Mouse (Mus musculus): ENCODE data around the gene Rtl10. TPM values are rescaled to one million over a fixed set of nuclear protein-coding genes. Genes with fewer than 3 reads are reported as not detected.

The Rtl10 gene
- total RNA-seq, 1 experiment from 2014 or later, result 2.9 TPM

DNA sequence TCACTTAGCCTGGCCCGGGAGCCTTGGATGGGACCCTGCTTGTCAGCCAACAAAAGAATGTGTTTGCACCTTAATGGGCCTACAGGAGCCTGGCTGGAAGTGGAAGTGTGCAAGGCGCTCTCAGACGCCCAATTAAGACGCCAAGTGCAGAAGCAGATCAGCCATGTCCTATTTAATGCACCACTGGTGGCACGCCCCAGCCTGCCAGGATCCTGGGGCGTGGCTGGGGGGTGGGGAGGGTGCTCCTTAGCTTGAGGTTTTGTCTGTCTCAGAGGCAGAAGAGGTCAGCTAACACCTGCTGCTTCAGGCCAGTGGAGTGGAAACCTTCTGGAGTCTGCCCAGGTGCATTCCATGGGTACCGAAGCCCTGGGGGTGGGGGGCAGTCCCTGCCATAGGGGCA lies 19.0 kb upstream of the Rtl10 start:
- ATAC-seq (ENCODE audit: extremely low read depth, insufficient number of reproducible peaks, low FRiP score, poor library complexity, severe bottlenecking), result no peak

DNA sequence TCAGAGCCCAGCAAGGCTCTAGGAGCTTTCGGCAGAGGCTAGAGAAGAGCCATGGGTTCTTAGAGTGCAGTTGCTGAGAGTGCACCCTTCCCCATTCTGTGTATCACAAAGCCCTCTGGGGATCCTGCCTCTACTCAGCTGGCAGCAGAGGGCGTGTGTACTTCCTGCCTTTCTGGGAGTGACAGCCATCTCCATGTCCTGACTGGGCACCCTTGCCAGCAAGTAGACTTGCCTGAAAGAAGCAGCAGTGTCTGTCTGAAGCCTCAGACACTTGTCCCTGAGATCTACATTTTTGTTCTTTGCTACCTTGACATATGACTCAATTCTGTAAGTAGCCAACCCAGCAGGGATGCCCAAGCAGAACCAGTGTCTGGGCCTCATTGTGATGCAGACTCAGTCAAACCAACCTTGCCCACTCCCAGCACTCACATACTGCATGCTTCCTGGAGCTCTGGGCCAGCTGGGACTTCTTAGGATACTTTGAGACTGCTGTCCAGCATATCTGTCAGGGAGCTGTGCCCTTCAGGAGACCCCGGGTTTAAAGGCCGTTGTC lies 17.7 kb upstream of the Rtl10 start:
- no peak for ATAC-seq (ENCODE audit: extremely low read depth, insufficient number of reproducible peaks, low FRiP score, poor library complexity, severe bottlenecking)

DNA sequence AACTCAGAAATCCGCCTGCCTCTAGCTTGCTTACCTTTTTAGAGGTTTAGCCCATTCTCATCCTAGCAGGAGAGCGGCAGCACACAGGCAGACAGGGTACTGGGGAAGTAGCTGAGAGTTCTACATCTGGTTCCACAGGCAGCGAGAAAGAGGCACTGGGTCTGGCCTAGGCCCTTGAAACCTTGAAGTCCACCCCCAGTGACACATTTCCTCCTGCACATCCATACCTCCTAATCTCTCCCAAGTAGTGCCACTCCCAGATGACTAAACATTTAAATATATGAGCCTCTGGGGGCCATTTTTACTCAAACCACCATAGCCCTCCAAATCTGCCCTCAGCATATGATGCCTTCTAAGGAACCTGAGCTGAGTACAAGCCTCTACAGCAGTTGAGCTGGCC lies 16.3 kb upstream of the Rtl10 start:
- ATAC-seq (ENCODE audit: extremely low read depth, insufficient number of reproducible peaks, low FRiP score, poor library complexity, severe bottlenecking), result no peak

DNA sequence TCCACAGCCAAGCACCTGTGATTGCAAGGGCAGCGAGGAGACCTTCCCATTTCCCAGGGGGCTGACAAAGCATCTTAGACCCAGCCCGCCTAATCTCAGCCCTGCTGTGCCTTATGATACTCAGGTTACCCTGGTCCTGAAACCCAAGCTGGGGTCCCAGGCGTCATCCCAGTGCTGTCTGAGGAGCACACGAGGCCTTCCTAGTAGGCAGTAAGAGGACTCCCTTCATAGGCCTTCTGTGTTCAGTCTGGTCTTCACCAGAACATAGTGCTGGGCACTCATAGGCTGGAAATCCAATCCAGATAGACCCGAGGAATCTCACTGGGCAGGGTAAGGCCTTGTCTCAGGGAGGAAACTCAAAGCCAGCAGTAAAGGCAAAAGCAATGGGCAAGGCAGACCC lies 14.9 kb upstream of the Rtl10 start:
- no peak for ATAC-seq (ENCODE audit: extremely low read depth, insufficient number of reproducible peaks, low FRiP score, poor library complexity, severe bottlenecking)

DNA sequence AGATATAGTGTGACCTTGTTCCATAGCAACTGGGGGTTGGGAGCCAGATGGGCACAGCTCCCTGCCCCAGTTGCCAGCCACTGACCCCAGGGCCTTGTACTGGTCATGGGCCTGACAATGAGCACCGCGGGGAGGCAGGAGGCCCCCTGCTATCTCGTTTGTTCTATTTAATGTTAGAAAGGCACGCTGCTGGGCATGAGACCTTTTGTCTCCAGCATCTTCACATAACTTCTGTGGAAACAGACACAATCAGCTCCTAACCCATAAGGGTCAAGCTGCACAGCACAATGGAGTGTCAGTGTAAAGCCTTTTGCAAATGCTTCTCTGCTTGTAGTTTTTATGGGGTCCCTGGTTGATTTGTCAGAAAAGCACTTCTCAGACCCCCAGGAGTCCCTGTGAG lies 14.3 kb upstream of the Rtl10 start:
- ATAC-seq (ENCODE audit: extremely low read depth, insufficient number of reproducible peaks, low FRiP score, poor library complexity, severe bottlenecking), result no peak

DNA sequence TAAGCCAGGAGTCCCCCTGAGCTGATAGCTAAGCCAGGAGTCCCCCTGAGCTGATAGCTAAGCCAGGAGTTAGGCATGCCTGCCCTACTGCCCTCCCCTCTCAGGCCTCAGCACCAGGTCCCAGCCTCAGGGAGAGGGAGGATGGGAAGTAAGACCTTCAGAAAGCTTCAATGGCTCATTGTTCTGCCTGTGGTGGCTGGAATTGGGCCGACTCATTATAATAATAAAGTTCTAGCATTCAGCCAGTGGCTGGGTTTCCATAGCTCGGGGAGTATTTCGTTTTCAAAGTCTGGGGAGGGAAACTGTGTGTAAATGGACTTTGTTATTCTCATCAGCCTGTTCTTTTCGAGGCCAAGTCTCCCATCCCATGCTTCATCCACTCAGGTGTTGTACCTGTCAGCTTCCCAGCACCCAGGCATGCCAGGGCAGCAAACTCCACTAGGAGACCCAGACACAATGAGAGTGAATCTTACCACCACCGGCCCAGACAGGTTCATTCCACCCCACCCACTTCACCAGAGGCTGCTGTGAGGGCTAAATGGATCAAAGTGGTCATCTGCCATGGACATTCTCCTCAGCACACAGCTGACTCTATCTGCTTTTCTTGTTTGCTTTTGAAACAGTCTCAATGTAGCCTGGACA lies 13.8 kb upstream of the Rtl10 start:
- no peak for ATAC-seq (ENCODE audit: extremely low read depth, insufficient number of reproducible peaks, low FRiP score, poor library complexity, severe bottlenecking)

DNA sequence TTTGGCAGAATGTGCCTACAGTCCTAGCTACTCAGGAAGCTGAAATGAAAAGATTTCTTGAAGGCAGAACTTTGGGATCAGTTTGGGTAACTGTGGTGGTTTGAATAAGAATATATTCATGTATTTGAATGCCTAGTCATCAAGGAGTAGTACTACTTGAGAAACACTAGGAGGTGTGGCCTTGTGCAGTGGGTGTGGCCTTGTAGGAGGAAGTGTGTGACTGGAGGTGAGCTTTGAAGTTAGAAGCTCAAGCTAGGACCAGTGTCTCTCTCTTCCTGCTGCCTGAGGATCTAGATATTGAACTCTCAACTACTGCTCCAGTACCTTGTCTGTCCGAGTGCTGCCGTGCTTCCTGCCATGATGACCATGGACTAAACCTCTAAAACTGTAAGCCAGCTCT lies 12.6 kb upstream of the Rtl10 start:
- no peak for ATAC-seq (ENCODE audit: extremely low read depth, insufficient number of reproducible peaks, low FRiP score, poor library complexity, severe bottlenecking)

DNA sequence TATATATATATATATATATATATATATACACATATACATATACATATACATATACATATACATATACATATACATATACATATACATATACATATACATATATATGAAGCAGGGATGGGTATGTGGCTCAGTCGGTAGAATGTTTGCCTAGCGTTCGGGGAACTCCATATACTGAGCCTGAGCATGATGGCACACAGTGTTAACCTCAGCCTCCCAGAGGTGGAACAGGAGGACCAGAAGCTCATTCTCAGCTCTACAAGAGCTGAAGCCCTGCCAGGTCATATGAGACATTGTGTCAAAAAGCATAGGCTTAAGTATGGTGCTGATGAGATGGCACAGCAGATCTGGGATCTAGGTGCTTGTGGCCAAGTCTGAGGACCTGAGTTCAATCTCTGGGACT lies 8.4 kb upstream of the Rtl10 start:
- no peak for ATAC-seq (ENCODE audit: extremely low read depth, insufficient number of reproducible peaks, low FRiP score, poor library complexity, severe bottlenecking)

DNA sequence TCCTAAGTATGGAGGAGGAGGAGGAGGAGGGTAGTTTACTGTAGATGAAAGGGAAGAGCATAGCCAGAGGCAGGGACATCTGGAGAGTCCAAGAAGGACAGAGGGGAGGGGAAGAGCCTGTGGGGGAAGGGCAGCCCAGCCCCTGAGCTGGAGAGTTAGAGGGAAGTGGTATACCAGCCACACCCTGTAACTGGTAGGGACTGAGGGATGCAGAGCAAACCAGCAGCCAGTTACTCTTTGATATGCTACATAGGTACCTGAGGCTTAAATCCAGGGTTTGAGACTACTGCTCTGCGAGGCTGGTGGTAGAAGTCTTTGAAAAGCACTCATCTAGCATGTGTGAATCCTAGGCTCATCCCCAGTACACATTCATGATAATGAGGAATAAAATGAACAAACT lies 7.8 kb upstream of the Rtl10 start:
- ATAC-seq (ENCODE audit: extremely low read depth, insufficient number of reproducible peaks, low FRiP score, poor library complexity, severe bottlenecking), result no peak

DNA sequence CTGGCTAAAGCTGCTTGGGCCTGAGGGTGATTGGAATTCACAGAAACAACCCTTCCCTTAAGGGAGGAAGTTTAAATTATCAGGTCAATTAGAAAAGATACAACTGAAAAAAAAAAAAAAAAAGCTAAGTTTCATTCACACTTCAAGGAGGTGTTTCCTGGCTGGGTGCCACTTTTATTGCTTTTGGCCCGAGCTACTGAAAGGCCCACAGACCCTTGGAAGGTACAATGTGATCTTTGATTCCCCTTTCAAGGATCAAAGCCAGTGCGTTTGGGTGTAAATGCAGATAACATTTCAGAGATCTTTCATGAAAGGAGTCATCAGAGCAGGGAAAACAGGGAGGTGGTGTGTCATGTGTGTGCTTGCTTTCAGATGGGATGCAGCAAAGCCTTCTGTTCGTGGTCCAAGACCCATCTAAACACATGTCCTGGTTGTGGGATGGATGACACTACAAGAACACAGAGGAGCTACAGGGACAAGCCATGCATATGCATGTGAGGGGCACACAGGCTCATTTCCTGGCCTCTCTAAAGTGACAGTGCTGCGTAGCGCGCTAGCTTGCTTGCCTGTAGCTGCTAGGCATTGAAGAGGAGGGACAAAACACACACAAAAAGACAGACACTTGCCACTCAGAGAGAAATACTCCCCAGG lies 711 bp upstream of the Rtl10 start:
- no peak for ATAC-seq (ENCODE audit: extremely low read depth, insufficient number of reproducible peaks, low FRiP score, poor library complexity, severe bottlenecking)

DNA sequence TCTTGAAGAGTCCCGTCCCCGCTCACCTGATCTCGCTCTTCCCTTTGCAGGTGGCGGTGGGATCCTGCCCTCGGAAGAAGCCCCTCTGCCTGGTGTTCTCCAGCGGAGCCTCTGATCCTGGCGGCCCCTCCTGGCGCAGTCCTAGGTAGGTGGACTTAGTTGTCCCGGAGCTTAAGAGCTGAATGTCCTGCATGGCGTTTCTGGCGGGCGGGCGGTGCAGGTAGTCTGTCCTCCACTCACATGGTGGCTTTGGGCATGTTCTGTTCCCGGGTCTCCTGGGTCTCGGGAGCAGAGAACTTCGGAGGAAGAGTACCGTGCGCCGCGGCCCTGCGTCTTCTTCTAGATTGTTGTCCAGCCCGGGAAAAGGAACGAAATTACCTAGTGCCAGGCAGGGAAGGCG lies 295 bp downstream of the Rtl10 start:
- ATAC-seq (ENCODE audit: extremely low read depth, insufficient number of reproducible peaks, low FRiP score, poor library complexity, severe bottlenecking), result no peak

DNA sequence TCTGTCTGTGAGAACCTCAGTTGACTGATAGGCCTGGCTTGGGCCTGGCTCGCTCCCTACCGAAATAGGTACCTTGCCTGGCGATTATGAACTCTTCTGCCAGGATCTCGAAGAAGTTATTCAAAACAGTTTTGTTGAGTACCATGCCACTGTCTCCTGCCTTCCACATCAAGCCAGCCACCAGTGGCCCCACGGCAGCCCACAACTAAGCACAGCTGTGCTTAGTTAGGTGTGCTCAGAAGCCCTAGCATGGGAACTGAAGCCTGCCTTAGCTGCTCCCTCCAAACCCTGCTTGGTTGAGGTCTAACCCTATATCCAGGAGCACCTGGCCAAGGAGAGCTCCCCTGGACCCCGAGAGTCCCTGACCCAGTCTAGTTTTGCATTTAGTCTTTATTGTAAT lies 2.8 kb downstream of the Rtl10 start:
- ATAC-seq (ENCODE audit: extremely low read depth, insufficient number of reproducible peaks, low FRiP score, poor library complexity, severe bottlenecking), result no peak

DNA sequence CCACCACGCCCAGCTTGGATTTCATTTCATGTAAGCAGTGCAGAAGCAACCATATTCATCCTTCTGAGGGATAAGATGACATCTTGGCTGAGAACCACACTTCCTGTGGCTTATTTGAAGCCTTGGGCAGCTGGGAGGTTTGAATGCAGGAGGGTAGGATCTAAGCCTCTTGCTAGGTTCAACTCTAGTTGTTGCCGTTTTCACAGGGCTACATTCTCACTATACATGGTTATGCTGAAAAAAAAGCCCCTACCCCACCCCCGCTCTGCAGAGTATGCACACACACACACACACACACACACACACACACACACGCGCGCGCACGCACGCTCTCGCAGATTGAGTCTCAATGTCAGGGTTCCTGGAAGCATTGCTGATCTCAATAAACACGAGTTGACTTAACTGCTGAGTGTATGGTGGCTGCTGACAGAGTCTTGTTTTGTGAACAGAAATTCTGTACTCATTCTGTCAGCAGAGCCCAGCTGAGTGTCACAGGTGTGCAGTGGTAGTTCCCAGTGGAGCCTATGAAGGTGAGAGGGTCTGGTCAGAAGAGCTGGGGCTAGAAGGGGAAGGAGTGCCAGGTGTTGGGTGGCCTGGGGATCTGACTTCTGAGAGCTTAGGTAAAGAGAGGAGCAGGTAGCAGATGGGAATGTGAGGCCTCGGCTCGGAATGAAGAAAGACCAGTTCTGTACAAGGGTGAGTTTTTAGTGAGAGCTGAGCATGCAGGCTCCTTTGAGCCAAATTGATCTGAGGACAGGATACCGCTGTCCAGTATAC lies 5.1 kb downstream of the Rtl10 start:
- no peak for ATAC-seq (ENCODE audit: extremely low read depth, insufficient number of reproducible peaks, low FRiP score, poor library complexity, severe bottlenecking)

DNA sequence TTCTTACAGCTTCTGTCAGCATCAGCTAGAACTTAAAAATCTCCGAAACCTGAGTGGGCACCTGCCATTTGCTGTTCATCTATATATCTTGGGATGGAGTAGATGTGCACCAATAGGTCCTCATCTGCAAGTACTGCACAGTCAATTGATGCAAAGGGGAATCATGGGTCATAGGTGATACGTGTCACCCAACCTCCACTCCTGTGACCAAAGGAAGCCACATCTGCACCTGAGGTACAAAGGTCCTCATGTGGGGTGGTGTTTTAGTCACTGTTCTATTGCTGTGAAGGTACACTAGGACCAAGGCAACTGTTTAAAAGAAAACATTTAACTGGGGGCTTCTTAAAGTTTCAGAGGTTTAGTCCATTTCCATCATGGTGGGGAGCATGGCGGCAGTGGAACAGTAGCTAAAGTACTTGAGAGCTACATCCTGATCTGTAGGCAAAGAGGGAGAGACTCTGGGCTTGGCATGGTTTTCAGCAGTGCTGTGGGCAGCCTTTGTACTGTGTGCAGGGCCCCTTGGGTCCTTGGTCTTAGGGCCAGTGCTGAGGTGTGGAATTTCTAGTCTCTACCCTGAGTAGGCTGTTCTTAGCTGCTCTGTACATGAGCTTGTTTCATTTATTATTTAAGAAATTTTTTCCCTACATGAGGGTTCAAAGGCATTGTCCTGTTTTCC lies 8.0 kb downstream of the Rtl10 start:
- ATAC-seq (ENCODE audit: extremely low read depth, insufficient number of reproducible peaks, low FRiP score, poor library complexity, severe bottlenecking), result no peak

DNA sequence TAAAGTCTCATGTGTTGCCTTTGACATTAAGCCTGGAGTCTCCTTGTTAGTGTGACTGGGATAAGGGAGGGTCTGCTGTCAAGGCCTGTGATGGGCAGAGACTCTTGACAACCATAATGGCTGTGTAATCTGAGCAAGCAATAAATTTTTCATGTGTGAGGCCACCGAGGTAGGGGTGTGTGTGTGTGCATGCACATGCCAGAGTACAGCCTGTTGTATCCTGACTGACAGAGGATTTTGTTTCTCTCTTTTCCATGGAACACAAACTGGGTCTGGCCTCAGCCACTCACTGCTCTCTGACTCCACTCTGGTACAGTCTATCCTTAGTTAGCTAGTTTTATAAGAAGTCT lies 8.5 kb downstream of the Rtl10 start:
- no peak for ATAC-seq (ENCODE audit: extremely low read depth, insufficient number of reproducible peaks, low FRiP score, poor library complexity, severe bottlenecking)

DNA sequence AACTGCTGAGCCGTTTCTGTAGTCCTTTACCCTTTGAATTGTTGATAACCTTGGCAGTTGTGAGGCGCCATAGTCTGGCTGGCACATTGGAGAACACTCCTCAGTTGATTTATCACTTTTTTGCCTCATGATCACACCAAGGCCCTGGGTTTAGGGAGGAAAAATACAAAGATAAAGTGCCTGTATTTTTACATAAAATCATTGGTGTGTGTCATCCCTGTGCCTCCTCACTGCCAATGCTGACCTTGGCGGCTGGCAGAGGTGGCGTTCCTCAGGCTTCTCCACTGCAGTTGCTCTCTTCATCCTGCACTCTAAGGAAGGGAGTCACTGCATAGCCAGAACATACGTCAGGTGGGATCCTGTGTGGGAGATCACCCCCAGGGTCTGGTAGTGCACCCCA lies 13.0 kb downstream of the Rtl10 start:
- ATAC-seq (ENCODE audit: extremely low read depth, insufficient number of reproducible peaks, low FRiP score, poor library complexity, severe bottlenecking), result no peak

DNA sequence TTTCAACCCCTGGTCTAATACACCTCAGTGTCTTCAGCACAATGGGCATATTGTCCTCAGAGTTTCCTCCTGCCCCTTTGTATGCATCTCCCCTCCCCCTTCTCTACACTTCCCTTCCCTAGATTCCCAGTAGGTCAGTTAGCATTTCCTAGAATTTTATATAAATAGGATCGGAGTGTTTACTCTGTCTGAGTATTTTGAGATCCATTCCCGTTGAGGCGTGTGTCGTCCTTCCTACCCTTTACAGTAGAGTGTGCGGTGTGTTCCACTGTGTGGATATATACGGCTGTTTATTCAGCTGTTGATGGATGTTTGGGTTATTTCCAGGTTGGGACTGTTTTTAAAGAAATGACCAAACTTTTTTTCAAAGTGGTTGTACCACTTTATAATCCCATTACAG lies 14.8 kb downstream of the Rtl10 start:
- ATAC-seq (ENCODE audit: extremely low read depth, insufficient number of reproducible peaks, low FRiP score, poor library complexity, severe bottlenecking), result no peak

DNA sequence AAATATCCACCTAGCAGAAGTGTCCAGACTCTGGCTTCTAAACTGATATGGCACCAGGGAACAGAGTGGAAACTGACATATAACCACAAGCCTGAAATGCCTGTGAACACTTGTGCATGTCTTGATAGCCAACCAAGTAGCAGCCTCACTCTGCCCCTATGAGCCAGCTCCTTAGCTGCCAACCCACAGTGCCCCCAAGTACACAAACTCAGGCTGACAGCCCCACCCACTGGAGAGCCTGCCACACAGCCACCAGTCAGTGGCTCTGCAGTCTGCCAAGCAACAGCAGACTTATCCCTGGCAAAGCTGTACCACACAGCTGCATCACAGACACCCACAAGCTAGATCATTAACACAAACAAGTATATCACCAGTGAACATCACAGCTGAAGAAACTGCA lies 19.4 kb downstream of the Rtl10 start:
- no peak for ATAC-seq (ENCODE audit: extremely low read depth, insufficient number of reproducible peaks, low FRiP score, poor library complexity, severe bottlenecking)

DNA sequence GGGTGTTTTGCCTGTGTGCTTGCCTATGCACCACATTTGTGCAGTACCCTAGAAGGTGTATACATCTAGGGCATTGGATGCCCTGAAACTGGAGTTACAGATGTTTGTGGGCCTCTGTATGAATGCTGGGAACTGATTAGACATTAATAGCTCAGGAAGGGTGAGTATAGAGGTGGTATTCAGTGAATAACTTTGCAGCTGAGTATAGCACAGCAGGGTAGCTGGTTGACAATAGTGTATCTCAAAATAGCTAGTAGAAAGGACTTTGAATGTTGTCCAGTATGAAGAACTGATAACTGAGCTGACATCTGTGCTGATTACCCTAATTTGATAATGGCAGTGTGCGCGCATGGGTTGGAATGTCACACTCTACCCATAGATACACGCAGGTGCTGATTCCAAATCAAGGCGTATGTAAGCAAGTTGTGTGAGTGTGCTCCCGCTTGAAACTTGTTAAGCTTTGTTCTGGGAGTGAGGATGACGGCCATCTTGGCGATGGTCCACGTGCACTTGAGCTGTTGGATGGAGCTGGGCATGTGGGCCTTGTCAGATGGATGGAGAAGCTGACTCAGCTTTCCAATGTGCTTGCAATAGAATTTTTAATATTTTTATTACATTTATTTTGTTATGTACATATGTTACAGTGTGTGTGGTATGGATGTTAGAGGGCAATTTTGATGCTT lies 25.0 kb downstream of the Rtl10 start:
- no peak for ATAC-seq (ENCODE audit: extremely low read depth, insufficient number of reproducible peaks, low FRiP score, poor library complexity, severe bottlenecking)
